Mouse (Mus musculus) urinary bladder, postnatal 14 days (tissue): Measurements from ENCODE around the gene Barhl2.

Experiments
- DNase-seq: peaks from one replicate; pipeline ENCODE4 v3.0.0; 2021; ENCODE audit warnings: low spot score

Barhl2 gene

DNA sequence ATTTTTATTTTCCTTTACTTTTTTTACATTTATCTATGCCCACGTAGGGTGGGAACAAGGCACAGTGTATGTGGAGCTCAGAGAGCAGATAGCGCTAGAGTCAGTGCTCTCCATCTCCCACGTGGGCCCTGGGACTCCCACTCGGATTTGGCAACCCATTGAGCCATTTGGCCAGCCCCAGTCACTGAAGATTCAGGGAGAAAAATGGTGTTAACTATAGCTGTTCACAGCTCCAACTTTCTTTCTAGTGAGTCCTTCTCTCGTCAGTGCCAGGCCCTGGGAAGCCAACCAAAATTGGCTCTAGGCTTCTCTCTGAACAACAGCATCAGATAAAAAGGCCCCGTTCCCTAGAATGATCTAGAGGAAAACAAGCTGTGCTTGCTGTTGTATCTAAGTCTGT, 42.2 kb downstream of the Barhl2 start:
- DNase-seq = no peak

GRCm38 (mm10) chr5:106402761-106403160, 55.2 kb downstream of the Barhl2 start:
- DNase-seq = no peak
